Mouse (Mus musculus): ENCODE data around the gene Dnajc7.

GRCm38 (mm10) chr11:100533871-100534270 lies 86.1 kb downstream of the Dnajc7 start:
- TF ChIP-seq POLR2A (IDR thresholded peaks at IDR 0.05; ENCODE audit: extremely low read depth, insufficient read depth, low read length) (no peak), CTCF (IDR thresholded peaks at IDR 0.05; ENCODE audit: extremely low read depth, insufficient read depth, low read length) (no peak)
